Mouse (Mus musculus) mouse trophoblast stem cell (cell line): ENCODE measurements around the gene Kcne2.

ENCODE experiments used
- in situ Hi-C, 2 experiments: fragments of 300-500 bp; cut with MseI, MboI; formaldehyde crosslinking; loops; 2 replicates in 1 of 2; 3 replicates in 1 of 2; pipeline ENCODE4 v1.15.1; 2025

The Kcne2 gene

DNA sequence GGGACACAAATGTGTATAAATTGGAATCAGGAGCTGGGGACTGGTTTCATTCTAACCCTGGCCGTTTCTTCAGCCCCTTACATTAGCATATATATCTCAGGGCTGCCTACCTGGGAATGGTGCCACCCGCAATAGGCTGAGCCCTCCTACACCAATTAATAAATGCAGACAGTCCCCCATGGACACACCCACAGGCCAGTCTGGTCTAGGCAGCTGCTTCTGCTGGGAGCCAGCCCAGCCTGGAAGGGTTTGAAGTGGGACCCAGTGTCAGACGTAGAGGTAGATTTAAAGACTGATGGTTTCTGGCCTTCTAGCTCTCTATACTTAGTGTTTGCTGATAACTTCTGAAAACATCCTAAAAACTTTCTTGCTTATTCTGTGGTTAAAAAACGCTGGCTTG, 16.9 kb downstream of the Kcne2 start:
- in situ Hi-C loops: no loop called here

DNA sequence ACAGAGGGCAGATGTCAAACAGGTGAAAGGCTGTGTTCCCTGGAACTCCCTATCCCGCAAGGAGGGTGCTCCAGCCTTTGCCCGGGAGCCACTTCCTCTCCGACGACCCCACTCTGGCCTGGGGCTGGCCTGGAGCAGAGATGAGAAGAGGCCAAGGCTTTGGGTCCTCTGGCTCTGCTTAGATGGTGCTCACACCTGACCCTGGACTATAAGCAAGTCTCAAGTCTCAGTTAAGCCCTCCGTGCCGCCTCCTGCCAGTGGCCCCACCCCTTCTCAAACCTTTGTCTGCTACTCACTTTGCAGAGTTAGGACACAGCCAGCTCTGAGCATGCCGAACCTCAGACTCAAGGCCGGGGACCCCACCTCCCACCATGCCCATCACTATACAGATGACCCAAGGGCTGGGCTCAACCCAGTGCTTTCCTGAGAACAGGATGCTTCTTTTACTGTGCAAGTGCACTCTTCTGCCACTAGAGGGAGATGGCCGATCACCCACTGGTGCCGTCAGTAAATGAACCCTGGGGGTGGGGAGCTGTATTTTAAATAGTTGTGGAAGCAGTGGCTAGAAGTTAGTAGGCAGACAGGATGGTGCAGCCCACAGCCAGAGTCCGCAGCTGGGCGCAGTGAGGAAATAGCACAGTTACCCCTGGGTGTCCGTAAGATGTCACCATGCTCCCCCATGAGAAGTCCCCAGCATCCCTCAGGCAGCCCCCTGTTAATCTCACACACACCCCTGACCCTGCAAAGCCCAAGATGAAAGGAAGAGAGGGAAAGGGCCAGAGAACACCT, 22.0 kb downstream of the Kcne2 start:
- in situ Hi-C loops: no loop called here

DNA sequence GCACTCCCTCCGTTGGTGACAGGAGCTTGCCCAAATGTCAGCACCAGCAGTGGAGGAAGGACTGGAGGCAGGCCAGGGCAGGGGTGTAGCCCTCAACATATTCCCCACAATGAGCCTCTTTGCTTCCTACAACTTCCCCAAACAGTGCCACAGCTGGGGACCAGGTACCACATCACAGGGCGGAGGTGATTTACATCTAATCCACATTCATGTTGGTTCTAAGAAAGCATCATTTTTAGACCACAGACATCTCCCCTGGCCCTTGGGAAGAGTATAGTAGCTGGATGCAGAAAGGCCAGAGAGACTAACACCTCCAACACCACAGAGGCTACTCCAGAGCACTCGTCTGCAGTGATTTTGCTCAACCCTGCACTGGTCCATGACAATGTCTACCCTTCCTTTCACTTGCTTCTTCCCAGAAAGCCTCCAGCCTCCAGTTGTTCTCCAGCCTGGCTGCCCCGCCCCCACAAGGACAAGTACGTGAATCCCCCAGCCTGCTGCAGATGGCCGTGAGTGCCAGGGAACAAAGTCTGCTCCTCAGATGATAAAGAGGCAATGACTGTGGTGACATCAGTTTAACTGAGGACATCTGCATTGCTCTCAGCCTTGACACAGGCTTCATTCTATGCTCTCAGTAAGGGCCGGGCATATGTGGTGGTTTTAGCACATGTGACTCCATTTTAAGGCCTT, 24.0 kb downstream of the Kcne2 start:
- in situ Hi-C loops: no loop called here

GRCm38 (mm10) chr16:92319353-92320109, 27.3 kb downstream of the Kcne2 start:
- in situ Hi-C loops: no loop called here

DNA sequence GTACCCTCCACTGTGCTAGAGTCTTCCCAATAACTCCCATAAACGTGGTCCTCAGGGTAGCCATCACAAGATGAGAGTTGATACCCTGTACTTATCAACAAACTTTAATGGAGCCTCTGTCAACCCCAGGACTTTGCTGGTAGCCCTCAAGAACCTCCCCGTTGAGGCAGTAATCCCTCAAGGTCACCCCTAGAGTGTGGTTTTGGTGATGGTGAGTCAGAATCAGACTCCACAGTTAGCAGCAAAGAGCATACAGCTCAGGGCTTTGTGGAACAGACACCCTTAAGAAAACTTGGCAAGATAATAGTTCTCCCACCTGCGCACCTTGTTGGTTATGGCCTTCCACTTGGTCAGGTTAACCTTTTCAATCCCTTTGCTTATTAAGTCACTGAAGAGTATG, 28.2 kb downstream of the Kcne2 start:
- in situ Hi-C loops: no loop called here

DNA sequence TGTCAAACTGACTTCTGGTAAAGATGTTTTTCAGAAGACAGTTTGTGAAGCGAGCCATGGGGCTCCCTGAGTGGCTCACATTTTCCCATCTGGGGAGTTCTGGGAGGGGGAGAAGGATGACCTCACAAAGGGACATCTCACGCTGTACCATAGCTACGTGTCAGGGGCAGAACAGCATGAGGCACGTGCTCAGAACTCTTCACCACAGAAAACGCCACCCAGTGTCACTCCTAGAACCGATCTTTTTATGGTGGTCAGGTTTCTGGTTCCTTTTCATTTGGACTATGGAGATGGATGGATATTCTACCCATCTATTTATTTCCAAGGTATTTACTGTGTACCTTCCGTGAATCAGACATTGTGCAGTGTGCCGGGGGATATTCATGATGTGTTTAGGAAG, 29.2 kb downstream of the Kcne2 start, which contains the start of gene Fam243:
Gene Fam243 (minus strand): TSS at position 101 of the 400 bp plus-strand sequence.
- in situ Hi-C loops: no loop called here

DNA sequence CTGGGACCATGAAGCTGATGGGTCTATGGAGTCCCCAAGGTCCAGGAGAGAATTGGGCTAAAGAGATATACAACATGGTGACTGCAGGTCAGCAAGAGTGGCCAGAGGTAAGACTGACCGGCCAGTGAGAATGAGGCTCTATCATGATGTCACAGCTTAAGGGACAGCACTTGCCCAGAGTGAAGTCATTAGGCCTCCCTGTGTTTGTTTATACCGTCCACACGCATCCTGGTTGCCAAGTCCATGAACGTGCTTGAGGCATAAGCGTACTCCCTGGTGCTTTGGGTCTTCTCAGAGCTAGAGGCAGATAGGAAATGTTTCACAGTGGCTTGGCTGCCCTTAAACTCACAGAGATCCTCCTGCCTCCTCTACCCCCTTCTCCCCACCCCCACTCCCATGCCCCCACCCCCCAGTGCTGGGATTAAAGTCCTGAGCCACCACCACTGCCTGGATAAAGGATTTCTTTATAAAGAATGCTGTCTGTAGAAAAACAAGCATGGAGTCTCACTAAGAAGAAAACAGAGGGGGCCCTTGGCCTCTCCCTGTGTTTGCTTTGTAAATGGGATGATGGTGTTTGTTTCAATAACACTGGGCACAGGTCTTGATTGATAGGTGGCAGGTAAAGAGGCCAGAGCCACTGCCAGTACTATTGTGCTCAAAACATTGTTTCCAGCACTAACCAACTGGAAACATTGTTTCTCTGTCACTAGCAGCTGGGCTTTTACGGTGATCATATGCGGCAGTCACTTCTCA, 32.3 kb downstream of the Kcne2 start:
- in situ Hi-C loops: no loop called here

DNA sequence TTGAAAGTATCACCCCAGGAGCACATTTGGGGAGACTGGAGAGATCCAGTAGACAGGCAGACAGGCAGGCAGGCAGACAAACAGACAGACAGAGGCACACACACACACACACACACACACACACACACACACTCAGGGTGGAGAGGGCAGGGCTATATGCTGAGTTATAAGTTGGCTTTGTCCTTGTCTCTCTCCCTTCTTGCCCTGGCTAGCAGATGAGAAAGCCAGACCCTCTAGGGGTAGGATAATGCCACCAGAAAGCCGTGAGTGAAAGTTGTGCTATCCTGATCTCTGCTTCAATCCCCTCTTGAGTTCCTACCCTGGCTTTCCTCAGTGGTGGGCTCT, 32.8 kb downstream of the Kcne2 start:
- in situ Hi-C loops: no loop called here

DNA sequence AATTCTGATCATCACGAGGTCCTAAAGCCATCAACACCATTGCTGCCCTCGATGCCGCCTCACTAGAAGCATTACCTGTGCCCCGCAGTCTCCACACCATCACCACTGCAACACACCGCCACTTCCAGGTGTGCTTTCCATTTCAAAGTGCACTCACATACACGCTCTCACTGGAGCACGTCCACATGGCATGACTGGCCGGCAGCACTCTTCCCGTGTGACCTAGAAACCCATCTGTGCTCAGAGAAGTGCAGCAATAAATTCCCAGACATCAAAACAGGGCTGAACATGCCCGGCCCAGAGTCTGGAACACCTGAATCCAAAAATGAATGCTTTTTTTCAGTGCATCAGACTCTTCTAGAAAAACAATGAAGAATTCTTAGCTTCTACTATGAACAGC, 35.7 kb downstream of the Kcne2 start:
- in situ Hi-C loops: no loop called here

- in situ Hi-C loops: no loop called here
These were observed 38.8 kb downstream of the Kcne2 start for GRCm38 (mm10) chr16:92330966-92331365.

DNA sequence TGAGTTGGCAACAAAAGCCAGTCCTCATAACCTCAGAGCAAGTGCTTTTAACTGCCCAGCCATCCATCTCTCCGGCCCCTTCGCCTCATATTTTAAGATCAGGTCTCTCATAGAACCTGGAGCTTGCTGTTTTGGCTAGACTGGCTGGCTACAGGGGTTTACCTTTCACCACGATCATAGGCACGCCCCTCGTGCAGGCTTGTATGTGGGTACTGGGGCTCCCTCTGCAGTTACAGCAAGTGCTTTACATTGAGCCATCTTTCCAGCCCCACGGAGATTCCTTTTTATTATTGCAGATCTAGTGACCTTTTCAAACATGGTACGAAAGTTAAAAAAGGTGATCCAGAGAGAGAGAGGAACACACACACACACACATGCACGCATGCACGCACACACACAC, 42.4 kb downstream of the Kcne2 start:
- in situ Hi-C loops: no loop called here

DNA sequence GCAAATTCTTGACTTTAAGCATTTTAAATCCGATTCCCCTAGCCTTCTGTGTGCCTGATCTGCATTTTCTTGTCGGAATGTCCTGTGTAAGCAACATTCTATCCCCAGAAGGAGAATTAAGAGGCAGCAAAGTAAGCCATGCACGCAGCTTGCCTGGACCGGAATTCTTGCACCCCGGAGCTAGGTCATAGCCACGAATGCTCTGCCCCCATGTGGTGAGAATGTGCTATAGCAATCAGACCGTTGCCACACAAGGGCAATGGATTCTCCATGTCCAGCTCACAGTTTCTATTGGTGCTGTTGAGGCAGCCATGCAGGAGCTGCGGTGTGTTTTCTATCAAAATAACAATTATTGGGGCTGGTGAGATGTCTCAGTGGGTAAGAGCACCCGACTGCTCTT, 44.1 kb downstream of the Kcne2 start:
- in situ Hi-C loops: no loop called here

GRCm38 (mm10) chr16:92340612-92341511, 48.7 kb downstream of the Kcne2 start:
- in situ Hi-C loops: no loop called here

DNA sequence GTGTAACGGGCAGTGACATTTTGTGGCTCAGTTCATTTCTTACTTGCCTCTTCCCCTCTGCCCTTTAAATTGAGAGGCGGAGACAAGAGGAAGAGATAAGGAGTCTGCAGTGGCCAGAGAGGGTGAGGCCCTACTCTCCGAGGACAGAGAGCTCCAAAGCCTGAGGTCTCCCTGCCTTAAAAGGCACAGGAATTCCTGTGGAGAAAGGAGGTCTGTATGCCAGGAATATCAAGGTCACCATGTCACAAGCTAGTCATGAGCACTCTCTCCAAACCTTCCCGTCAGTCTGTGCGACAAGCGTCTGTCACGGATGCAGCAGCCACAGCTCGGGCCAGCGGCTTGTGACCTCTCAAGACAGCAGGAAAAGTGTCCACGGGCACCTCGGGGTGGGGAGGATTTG, 53.0 kb downstream of the Kcne2 start:
- in situ Hi-C loops: no loop called here

- in situ Hi-C loops: no loop called here
These were observed 54.2 kb downstream of the Kcne2 start for GRCm38 (mm10) chr16:92346297-92346916.
